Mouse (Mus musculus) regulatory T cell (primary cell): ENCODE results near the gene Rfpl4b.
"Not testable (repeated sequence)": the region's sequence is repeated elsewhere in the genome, so short reads cannot be mapped to it uniquely, and the experiment has no call there.

ENCODE experiments used
- in situ Hi-C: fragments of 300-600 bp; cut with MboI, MseI; formaldehyde crosslinking; loops from one replicate; pipeline ENCODE4 v1.15.1; 2025; ENCODE audit warnings: high pct_unique_total_duplicates

Rfpl4b gene

DNA sequence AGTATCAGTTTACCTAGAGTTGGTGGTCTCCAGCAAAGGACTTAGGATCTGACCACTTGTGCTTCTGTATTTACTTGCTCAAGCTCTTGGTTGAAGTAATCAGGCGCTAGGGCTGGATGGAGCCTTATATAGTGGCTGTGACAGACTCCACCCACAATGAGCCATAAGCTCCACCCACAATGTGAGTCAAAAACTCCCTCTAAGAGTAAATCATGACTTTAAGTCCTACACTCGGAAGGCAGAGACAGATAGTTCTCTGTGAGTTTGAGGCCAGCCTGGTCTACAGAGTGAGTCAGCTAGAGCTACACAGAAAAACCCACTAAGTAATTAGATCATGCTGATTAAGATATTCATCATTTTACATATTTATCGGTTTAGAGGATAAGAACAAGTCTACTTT is at the start of gene Rfpl4b:
Rfpl4b (minus strand) TSS at position 101 of the 400 bp plus-strand sequence.
- in situ Hi-C loops = loop anchor here (10.0 kb wide), 1 partner anchor 1807 kb away; no protein-coding TSS in a partner anchor

DNA sequence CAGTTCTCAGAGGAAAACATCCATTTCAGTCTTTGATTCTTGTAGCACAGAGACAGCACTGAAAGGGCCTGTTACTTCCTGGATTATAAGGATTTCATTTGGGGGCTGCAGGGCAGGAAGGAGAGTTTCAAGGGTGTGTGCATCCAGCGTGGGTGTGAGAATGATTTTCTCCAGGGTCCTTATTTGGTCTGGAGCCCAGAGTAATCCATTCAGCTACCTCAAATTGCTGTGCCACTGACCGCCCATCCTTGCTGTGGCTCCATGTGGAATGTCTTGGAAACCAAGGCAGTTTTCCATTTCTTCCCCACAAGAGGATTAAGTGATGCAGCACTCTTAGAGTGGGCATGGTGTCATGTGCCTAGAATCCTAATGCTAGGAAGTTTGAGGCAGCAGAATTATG is 33.6 kb upstream of the Rfpl4b start:
- in situ Hi-C loops = no loop called here

DNA sequence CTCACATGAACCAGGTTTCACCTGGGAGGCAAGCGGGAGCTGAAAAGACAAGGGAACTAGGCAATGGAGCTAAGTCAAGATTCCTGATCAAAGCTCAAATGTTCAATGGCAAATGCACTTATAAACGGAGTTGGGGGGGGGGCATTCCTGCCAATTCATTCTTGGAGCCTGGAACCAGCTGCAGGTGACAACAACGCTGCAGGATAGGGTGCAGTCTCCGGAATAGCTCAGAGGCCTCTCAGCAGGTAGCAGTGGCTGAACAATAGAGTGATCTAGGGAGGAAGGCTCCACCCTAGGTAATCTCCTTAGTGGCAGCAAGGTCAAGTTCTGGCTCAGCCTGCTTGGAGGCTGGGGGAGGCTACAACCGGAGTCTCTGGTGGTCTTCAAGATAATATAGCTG is 28.4 kb upstream of the Rfpl4b start:
- in situ Hi-C loops = not testable (repeated sequence)

DNA sequence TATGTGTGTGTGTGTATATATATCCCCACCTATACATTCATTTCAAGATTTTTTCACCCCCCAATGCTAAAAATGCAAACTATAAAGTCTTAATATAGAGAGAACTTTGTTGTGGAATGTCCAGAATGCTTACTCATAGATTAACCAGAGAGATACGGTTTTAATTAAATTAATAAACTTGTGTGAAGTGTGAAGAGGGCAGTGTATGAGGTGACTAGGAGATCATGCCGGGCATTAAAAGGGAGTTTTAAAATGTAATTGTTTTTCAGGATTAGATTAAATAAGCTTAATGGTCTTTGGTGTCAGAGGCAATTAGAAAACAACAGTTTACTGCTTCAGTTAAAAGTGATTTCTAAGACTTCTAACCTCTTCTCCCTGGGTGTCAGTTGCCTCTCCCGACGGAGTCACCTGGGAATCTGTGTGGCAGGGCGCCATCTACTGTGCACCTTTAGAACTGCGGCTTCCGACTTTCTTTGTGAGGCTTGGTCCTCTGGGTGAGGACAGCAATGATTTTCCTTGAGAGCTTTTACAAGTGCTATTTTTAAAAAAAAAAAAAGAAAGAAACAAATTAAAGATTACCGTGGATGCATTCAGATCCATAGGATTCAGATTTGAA is 27.4 kb upstream of the Rfpl4b start:
- in situ Hi-C loops = no loop called here

DNA sequence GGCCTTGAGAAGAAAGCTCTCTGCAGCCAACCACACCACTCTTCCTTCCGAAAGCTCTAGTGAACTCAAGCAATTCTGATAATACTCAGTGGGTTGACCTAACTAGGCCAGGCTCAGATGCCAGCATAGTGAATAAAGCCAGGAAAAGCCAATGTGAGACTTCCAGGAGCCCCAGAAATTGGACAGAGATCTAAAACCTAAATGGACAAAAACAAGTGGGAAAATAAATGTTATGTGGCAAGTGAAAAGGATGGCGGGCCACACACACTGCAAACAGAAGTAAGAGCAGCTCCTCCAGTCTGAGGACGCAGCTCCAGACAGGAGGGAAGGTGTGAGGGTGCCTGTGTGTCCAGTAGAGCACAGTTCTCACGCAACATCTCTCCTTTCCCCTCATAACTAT is 26.7 kb upstream of the Rfpl4b start:
- in situ Hi-C loops = no loop called here

DNA sequence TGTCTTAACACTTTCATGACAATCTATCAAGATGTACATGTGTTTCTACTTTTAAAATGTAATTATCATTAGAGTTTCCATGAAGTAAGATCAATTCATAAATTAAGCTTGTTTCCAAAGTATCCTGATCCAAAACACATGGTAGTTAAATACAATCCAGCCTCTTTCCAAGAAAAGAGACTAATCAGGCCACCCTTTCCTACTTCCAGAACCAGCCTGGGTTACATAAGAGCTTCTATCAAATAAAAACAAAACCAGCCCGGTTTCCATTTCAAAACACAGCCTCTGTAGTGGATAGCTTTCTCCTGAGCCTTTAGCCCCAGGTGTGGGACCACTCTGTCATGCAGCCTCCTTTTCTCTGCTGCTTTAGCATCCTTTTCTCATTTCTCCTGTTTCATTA is 2.2 kb upstream of the Rfpl4b start:
- in situ Hi-C loops = loop anchor here (10.0 kb wide), 1 partner anchor 1809 kb away; no protein-coding TSS in a partner anchor

DNA sequence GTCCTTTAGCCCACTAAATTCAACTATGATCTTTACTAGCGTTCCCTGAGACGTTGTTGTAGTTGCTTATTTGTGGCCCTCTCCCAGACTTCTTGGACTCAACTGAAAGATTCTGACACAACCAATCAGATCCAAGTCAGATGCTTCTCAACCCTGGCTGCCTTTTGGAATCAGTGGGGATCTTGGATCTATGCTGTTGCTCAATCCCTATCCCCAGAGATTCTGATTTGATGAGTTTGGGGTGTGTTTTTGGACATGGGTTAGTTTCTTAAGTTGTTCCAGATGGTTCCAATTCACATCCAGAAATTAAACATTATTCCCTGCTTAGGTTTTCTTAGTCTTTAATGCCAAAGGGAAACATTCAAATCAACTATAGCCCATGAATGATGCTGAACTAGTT is 15.5 kb downstream of the Rfpl4b start:
- in situ Hi-C loops = no loop called here

DNA sequence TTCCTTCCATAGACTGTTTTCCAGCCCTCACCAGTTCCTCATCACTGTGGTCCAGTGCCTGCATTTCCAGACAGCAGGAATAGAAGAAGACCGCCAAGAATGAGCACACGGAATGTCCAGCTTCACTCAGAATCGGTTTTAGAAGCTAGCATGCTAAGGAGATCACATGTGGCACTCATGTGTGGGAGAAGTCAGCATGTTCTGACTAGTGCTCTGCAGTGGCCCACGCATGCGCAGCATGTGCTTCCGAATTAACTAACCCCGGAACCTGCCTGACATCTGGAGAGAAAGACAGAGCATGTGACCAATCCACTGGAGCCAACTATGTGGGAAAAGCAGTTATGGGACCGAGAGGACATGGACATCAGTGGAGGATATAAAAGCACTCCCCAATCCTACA is 17.5 kb downstream of the Rfpl4b start:
- in situ Hi-C loops = no loop called here

DNA sequence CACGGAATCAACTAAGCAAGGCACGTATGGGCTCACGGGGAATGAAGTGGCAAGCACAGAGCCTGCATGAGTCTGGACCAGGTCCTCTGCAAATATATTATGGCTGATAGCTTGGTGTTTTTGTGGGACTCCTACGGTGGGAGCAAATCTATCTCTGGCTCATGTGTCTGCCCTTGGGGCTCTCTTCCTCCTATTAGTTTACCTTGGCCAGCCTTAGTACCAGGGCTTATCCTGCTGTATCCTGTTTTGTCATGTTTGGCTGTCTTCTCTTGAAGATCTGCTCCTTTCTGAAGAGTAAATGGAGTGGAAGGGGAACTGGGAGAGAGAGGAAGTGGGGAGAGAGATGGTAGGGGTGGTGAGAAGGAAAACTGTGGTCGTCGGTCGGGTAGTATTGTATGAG is 18.3 kb downstream of the Rfpl4b start:
- in situ Hi-C loops = no loop called here

DNA sequence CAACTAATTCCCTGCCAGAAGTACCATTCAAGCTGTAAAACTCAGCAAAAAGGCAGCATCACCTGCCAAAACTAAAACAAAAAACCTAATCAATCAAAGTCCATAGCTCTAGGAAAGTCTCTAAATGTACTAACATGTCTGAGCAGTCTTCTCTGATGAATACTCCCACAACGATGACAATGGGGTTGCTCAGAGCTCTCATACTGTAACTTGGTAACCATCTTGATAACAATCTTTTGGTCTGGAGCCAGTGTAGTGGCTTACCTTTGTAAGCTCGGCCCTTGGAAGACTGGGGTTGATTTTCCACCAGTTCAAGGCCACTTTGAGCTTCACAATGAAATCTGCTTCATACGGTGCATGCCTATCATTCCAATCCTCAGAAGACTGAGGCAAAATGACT is 33.0 kb downstream of the Rfpl4b start:
- in situ Hi-C loops = no loop called here
